Comparison of ENCODE assay signal across 8 mouse cellular contexts in the genomic region with DNA sequence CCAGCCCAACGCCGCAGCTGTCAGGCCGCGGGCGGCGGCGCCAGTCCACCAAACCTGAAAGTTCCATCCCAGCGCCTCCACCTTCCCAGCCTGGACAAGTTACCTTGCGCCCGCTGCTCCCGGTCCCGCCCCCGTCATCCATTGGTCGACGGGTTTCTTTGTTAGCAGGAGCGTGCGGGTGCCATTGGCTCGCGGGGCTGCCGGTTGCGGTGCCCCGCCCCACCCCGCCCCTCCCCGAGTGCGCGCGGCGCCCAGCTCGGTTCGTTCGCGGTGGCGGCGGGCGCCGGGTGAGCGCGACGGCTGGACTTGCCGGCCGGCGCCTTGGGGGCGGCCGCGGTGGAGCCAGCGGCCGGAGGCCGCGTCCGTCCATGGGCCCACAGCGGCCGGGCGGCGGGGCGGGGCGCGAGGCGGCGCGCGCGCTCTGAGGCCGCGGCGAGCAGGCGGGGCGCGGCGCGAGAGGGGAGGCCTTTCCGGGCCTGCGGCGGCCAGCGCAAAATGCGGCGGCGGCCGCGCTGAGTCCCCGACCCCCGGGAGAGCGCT. TPM values are rescaled to one million over a fixed set of nuclear protein-coding genes. Genes with fewer than 3 reads are reported as not detected.
DNase-seq lines count a peak whose midpoint lies in the region; ATAC-seq and TF ChIP-seq lines count a peak whose summit lies in the region.

No protein-coding gene starts in this region.

- no peaks in the 10 kb centered on the region for H3K9me3 ChIP-seq in embryonic facial prominence, embryonic 14.5 days (ENCODE audit: control insufficient read depth, low read length)
- no peaks in the 10 kb centered on the region for H3K9me3 ChIP-seq in limb, embryonic 13.5 days
- no peaks in the 10 kb centered on the region for H3K9me3 ChIP-seq in midbrain, embryonic 16.5 days (replicated peaks; ENCODE audit: control insufficient read depth, low read length, poor library complexity, severe bottlenecking)

- peak overlapping the region; percentile 86 for H3K27ac ChIP-seq in embryonic facial prominence, embryonic 14.5 days (replicated peaks; ENCODE audit: low read depth, low read length)
- peak overlapping the region; percentile 93 for H3K27ac ChIP-seq in heart, adult 2 months
- H3K27ac ChIP-seq in limb, embryonic 13.5 days, result peak overlapping the region; percentile 87
- H3K27ac ChIP-seq in midbrain, embryonic 16.5 days (ENCODE audit: low read length), result peak overlapping the region; percentile 92

- TF ChIP-seq EP300 in heart, adult 2 months (IDR thresholded peaks at IDR 0.05; ENCODE audit: insufficient read depth, low read depth, low read length), result no peak; the same call in 1 of the 2 replicates

- peak overlapping the region; percentile 83 for H3K9ac ChIP-seq in embryonic facial prominence, embryonic 14.5 days (ENCODE audit: low read depth, low read length)
- H3K9ac ChIP-seq in heart, adult 2 months (ENCODE audit: low read depth, low read length), result peak overlapping the region; percentile 87
- H3K9ac ChIP-seq in limb, embryonic 13.5 days, result peak overlapping the region; percentile 85
- H3K9ac ChIP-seq in midbrain, embryonic 16.5 days (ENCODE audit: low read depth, low read length), result peak overlapping the region; percentile 76

- H3K4me2 ChIP-seq in embryonic facial prominence, embryonic 14.5 days (ENCODE audit: low read depth, low read length), result peak overlapping the region; percentile 92
- peak overlapping the region; percentile 95 for H3K4me2 ChIP-seq in limb, embryonic 13.5 days (replicated peaks)
- peak overlapping the region; percentile 75 for H3K4me2 ChIP-seq in midbrain, embryonic 16.5 days (ENCODE audit: low read length)

- peak; percentile 95 for DNase-seq in 3T3-L1 (ENCODE audit: low read depth, low spot score)
- DNase-seq in adrenal gland, postnatal 4 days (ENCODE audit: low spot score in 2 of 2), result peak; percentile 84 to 91
- DNase-seq in embryonic facial prominence, embryonic 14.5 days (ENCODE audit: low spot score), result peak; percentile 99
- DNase-seq in heart, adult 2 months, result peak; percentile 94 to 97
- peak; percentile 97 to 98 for DNase-seq in kidney, adult 8-10 months
- DNase-seq in spleen, postnatal 10 days (ENCODE audit: low spot score in 2 of 2), result peak; percentile 85 to 90

- peaks cover 27% of the 10 kb centered on the region for H3K4me1 ChIP-seq in embryonic facial prominence, embryonic 14.5 days (ENCODE audit: control insufficient read depth, insufficient read depth, low read length)
- peaks cover 13% of the 10 kb centered on the region for H3K4me1 ChIP-seq in heart, adult 2 months (ENCODE audit: control insufficient read depth, insufficient read depth, low read length)
- peaks cover 43% of the 10 kb centered on the region for H3K4me1 ChIP-seq in limb, embryonic 13.5 days
- peaks cover 41% of the 10 kb centered on the region for H3K4me1 ChIP-seq in midbrain, embryonic 16.5 days (ENCODE audit: control insufficient read depth, insufficient read depth, low read length)

- peak; percentile 25; the same call in 1 of the 2 replicates for TF ChIP-seq CTCF in heart, adult 2 months (IDR thresholded peaks at IDR 0.05)

- peak overlapping the region; percentile 73 for H3K4me3 ChIP-seq in embryonic facial prominence, embryonic 14.5 days (ENCODE audit: low read depth, low read length)
- H3K4me3 ChIP-seq in heart, adult 2 months, result peak overlapping the region; percentile 74
- H3K4me3 ChIP-seq in limb, embryonic 13.5 days, result peak overlapping the region; percentile 69
- H3K4me3 ChIP-seq in midbrain, embryonic 16.5 days (ENCODE audit: low read depth, low read length), result peak overlapping the region; percentile 66

- ATAC-seq in embryonic facial prominence, embryonic 14.5 days (ENCODE audit: low read depth), result peak; percentile 99
- peak; percentile 98 for ATAC-seq in limb, embryonic 13.5 days (ENCODE audit: low FRiP score, low read depth)
- peak; percentile 99 for ATAC-seq in midbrain, embryonic 16.5 days

- no peaks in the 10 kb centered on the region for H3K36me3 ChIP-seq in embryonic facial prominence, embryonic 14.5 days (ENCODE audit: control insufficient read depth, insufficient read depth, low read length)
- peaks cover 25% of the 10 kb centered on the region for H3K36me3 ChIP-seq in heart, adult 2 months (ENCODE audit: control insufficient read depth, insufficient read depth, low read length)
- H3K36me3 ChIP-seq in limb, embryonic 13.5 days, result no peaks in the 10 kb centered on the region
- no peaks in the 10 kb centered on the region for H3K36me3 ChIP-seq in midbrain, embryonic 16.5 days (ENCODE audit: control insufficient read depth, insufficient read depth, low read length)

- H3K79me2 ChIP-seq in heart, adult 2 months (replicated peaks; ENCODE audit: control insufficient read depth, insufficient read depth, low read length), result 0 out of 2 replicates have a peak, but pooled peaks cover 1% of the 10 kb centered on the region

- no peaks in the 10 kb centered on the region for H3K27me3 ChIP-seq in embryonic facial prominence, embryonic 14.5 days (replicated peaks; ENCODE audit: control insufficient read depth, insufficient read depth, low read length)
- H3K27me3 ChIP-seq in heart, adult 2 months (ENCODE audit: control insufficient read depth, insufficient read depth, low read length), result no peaks in the 10 kb centered on the region
- peaks cover 3% of the 10 kb centered on the region; the same call in 1 of the 2 replicates for H3K27me3 ChIP-seq in limb, embryonic 13.5 days
- no peaks in the 10 kb centered on the region for H3K27me3 ChIP-seq in midbrain, embryonic 16.5 days (ENCODE audit: control insufficient read depth, insufficient read depth, low read depth, low read length)

- peak; percentile 82; the same call in 1 of the 2 replicates for TF ChIP-seq POLR2A in heart, adult 2 months (IDR thresholded peaks at IDR 0.05; ENCODE audit: insufficient read depth, low read depth, low read length)

- intact Hi-C loops in heart, adult 2 months (cut with DNase I), result loop anchor here (2.0 kb wide), 1 partner anchor 42 kb away; no protein-coding TSS in a partner anchor

- WGBS in embryonic facial prominence, embryonic 14.5 days, result 0% methylated on average over 36 of the region's 82 CpGs
- 5% methylated on average over 81 of the region's 82 CpGs for WGBS in heart, adult 2 months
- WGBS in limb, embryonic 13.5 days, result under 1% methylated on average over 47 of the region's 82 CpGs
- WGBS in midbrain, embryonic 16.5 days, result under 1% methylated on average over 42 of the region's 82 CpGs

RNA-seq across cellular contexts. Expression of a gene that starts 1.2 kb away (rescaled TPM):
- 100 to 1,000 TPM; 235 to 240 TPM for total RNA-seq in adrenal gland, postnatal 4 days (2021)
- 75.0 and 80.4 TPM in 2 replicates for polyA plus RNA-seq in embryonic facial prominence, embryonic 14.5 days (2014; fragmentation: Nextera tagmentation; extraction: Ambion mirVana)
- total RNA-seq in heart, adult 2 months (2021), result 100 to 1,000 TPM; 132 to 142 TPM
- polyA plus RNA-seq in heart, adult 2 months (2012; rRNA removed), result 77.1 and 81.6 TPM in 2 replicates
- 40.7 and 44.4 TPM in 2 replicates for polyA plus RNA-seq in limb, embryonic 13.5 days (2015; fragmentation: Nextera tagmentation; extraction: Ambion mirVana)
- polyA plus RNA-seq in midbrain, embryonic 16.5 days (2015; fragmentation: Nextera tagmentation; extraction: Ambion mirVana), result 35.8 and 39.2 TPM in 2 replicates

Comparison
In these comparisons a context has a peak if more than half of its experiments do, and no peak if none do; other contexts are left out.
1. Peak in every context shown above with its lines: DNase-seq, ATAC-seq, H3K4me3 ChIP-seq and H3K27ac ChIP-seq.